ENCODE assay signal across 16 mouse cellular contexts in genomic region chr1:59311292-59311885, GRCm38 (mm10). TPM values are rescaled to one million over a fixed set of nuclear protein-coding genes. Genes with fewer than 3 reads are reported as not detected.
DNase-seq lines count a peak whose midpoint lies in the region; ATAC-seq and TF ChIP-seq lines count a peak whose summit lies in the region.
"Had no signal": no experiment of that assay in that cellular context is flagged by ENCODE, and none has a peak within 500 bp of the region (broad histone marks: within the 10 kb centered on the region; RNA-seq: fewer than 3 reads in every experiment).

No protein-coding gene starts in this region.

- WGBS in hindbrain, embryonic 16.5 days: 49% methylated on average over 5 of the region's 5 CpGs
- 68% methylated on average over 5 of the region's 5 CpGs for WGBS in hindbrain, embryonic 11.5 days
- 59% methylated on average over 5 of the region's 5 CpGs for WGBS in lung, embryonic 14.5 days

- no peaks in the 10 kb centered on the region for H3K9me3 ChIP-seq in hindbrain, embryonic 16.5 days (ENCODE audit: control insufficient read depth, low read length)
- no peaks in the 10 kb centered on the region for H3K9me3 ChIP-seq in hindbrain, embryonic 11.5 days (ENCODE audit: control insufficient read depth, low read length)
- no peaks in the 10 kb centered on the region for H3K9me3 ChIP-seq in lung, embryonic 14.5 days (ENCODE audit: low read depth, low read length)
- H3K9me3 ChIP-seq: embryonic facial prominence, embryonic 15.5 days; intestine, embryonic 15.5 days; neural tube, embryonic 12.5 days had no signal

- no peak for ATAC-seq in hindbrain, embryonic 16.5 days
- no peak for ATAC-seq in hindbrain, embryonic 11.5 days (ENCODE audit: low FRiP score)
- no peak for ATAC-seq in lung, embryonic 14.5 days (ENCODE audit: insufficient read depth)
- ATAC-seq in Patski: no peak
- ATAC-seq: intestine, embryonic 15.5 days had no signal

- peak; percentile 48 for TF ChIP-seq CTCF in lung, embryonic 14.5 days (IDR thresholded peaks at IDR 0.05; ENCODE audit: low read depth)
- TF ChIP-seq CTCF in Patski (IDR thresholded peaks at IDR 0.05): peak; percentile 21

- no peak overlapping the region for H3K9ac ChIP-seq in hindbrain, embryonic 16.5 days (ENCODE audit: low read depth, low read length)
- H3K9ac ChIP-seq in hindbrain, embryonic 11.5 days (ENCODE audit: low read depth, low read length): no peak overlapping the region
- no peak overlapping the region for H3K9ac ChIP-seq in lung, embryonic 14.5 days
- H3K9ac ChIP-seq: embryonic facial prominence, embryonic 15.5 days; intestine, embryonic 15.5 days; liver, embryonic 14.5 days; neural tube, embryonic 12.5 days had no signal

- H3K4me3 ChIP-seq in hindbrain, embryonic 16.5 days (ENCODE audit: low read length): no peak overlapping the region
- no peak overlapping the region for H3K4me3 ChIP-seq in hindbrain, embryonic 11.5 days (ENCODE audit: low read depth, low read length)
- no peak overlapping the region for H3K4me3 ChIP-seq in lung, embryonic 14.5 days (ENCODE audit: low read depth, low read length)
- H3K4me3 ChIP-seq: embryonic facial prominence, embryonic 15.5 days; intestine, embryonic 15.5 days; neural tube, embryonic 12.5 days had no signal

- DNase-seq in cerebellum, postnatal 10 days: peak; percentile 59 to 68
- no peak for DNase-seq in cerebellum, adult 8-10 months
- DNase-seq in hindbrain, embryonic 11.5 days (ENCODE audit: low spot score): no peak
- peak; percentile 61 for DNase-seq in lung, embryonic 14.5 days
- no peak for DNase-seq in lung, postnatal 10 days
- no peak for DNase-seq in Patski (ENCODE audit: low read depth, low spot score)
- no peak for DNase-seq in right cerebral cortex, postnatal 4 days
- DNase-seq: heart, adult 18-20 months; heart, postnatal 10 days; kidney, postnatal 36 days; lung, postnatal 4 days had no signal

- POLR2A ChIA-PET in Patski (lab: Charles Lee): no interaction called here

- no peak overlapping the region for H3K4me2 ChIP-seq in hindbrain, embryonic 16.5 days (ENCODE audit: low read length)
- no peak overlapping the region for H3K4me2 ChIP-seq in hindbrain, embryonic 11.5 days (replicated peaks; ENCODE audit: low read depth, low read length)
- H3K4me2 ChIP-seq in lung, embryonic 14.5 days: no peak overlapping the region
- H3K4me2 ChIP-seq: embryonic facial prominence, embryonic 15.5 days; intestine, embryonic 15.5 days; neural tube, embryonic 12.5 days had no signal

- peaks cover 25% of the 10 kb centered on the region for H3K4me1 ChIP-seq in hindbrain, embryonic 16.5 days (ENCODE audit: control insufficient read depth, insufficient read depth, low read depth, low read length)
- H3K4me1 ChIP-seq in hindbrain, embryonic 11.5 days (replicated peaks; ENCODE audit: control insufficient read depth, insufficient read depth, low read length): peaks cover 8% of the 10 kb centered on the region
- H3K4me1 ChIP-seq in lung, embryonic 14.5 days (ENCODE audit: insufficient read depth): peaks cover 12% of the 10 kb centered on the region; the same call in 1 of the 2 replicates

- H3K27me3 ChIP-seq in hindbrain, embryonic 16.5 days (replicated peaks; ENCODE audit: control insufficient read depth, insufficient read depth, low read length): no peaks in the 10 kb centered on the region
- H3K27me3 ChIP-seq in hindbrain, embryonic 11.5 days (ENCODE audit: control insufficient read depth, insufficient read depth, low read length): no peaks in the 10 kb centered on the region
- no peaks in the 10 kb centered on the region for H3K27me3 ChIP-seq in lung, embryonic 14.5 days (ENCODE audit: insufficient read depth, low read length)
- no peaks in the 10 kb centered on the region for H3K27me3 ChIP-seq in Patski
- H3K27me3 ChIP-seq: embryonic facial prominence, embryonic 15.5 days; intestine, embryonic 15.5 days had no signal

- H3K36me3 ChIP-seq in hindbrain, embryonic 16.5 days (ENCODE audit: control insufficient read depth, insufficient read depth, low read length): no peaks in the 10 kb centered on the region
- no peaks in the 10 kb centered on the region for H3K36me3 ChIP-seq in hindbrain, embryonic 11.5 days (ENCODE audit: control insufficient read depth, insufficient read depth, low read length)
- H3K36me3 ChIP-seq in lung, embryonic 14.5 days (ENCODE audit: insufficient read depth): no peaks in the 10 kb centered on the region
- H3K36me3 ChIP-seq: embryonic facial prominence, embryonic 15.5 days; intestine, embryonic 15.5 days; neural tube, embryonic 12.5 days had no signal

- H3K27ac ChIP-seq in hindbrain, embryonic 16.5 days (ENCODE audit: low read depth, low read length): 0 out of 2 replicates have a peak overlapping the region, but pooled peaks have one; percentile 17
- no peak overlapping the region for H3K27ac ChIP-seq in hindbrain, embryonic 11.5 days (ENCODE audit: low read depth, low read length)
- no peak overlapping the region for H3K27ac ChIP-seq in lung, embryonic 14.5 days (ENCODE audit: low read depth)
- H3K27ac ChIP-seq: embryonic facial prominence, embryonic 15.5 days; intestine, embryonic 15.5 days; liver, embryonic 14.5 days; neural tube, embryonic 12.5 days had no signal

- CTCF ChIA-PET in Patski (lab: Charles Lee): interaction anchor here (0.8 to 2.5 kb wide), 9 partner anchors 9 to 312 kb away, joined by 3 to 8 read pairs (median 3); no protein-coding TSS in a partner anchor

- in situ Hi-C loops in Patski (cut with MboI; ENCODE audit: low pct_unique_long_range_greater_than_20kb): no loop called here

RNA-seq across cellular contexts. Expression of gene Cdk15, which starts 54.7 kb away (rescaled TPM):
- 1.4 and 2.0 TPM in 2 replicates for polyA plus RNA-seq in hindbrain, embryonic 16.5 days (2015; fragmentation: Nextera tagmentation; extraction: Ambion mirVana)
- polyA plus RNA-seq in hindbrain, embryonic 11.5 days (2014; fragmentation: Nextera tagmentation; extraction: Ambion mirVana): 1.1 and 1.8 TPM in 2 replicates
- 0.16 TPM in 1 of 2 replicates, not detected in the other for polyA plus RNA-seq in lung, embryonic 14.5 days (2014; fragmentation: Nextera tagmentation; extraction: Ambion mirVana)
- polyA plus RNA-seq in Patski (2021): 7.3 TPM
- polyA plus RNA-seq: liver, embryonic 14.5 days had no signal

Comparison
In these comparisons a context has a peak if more than half of its experiments do, and no peak if none do; other contexts are left out.
1. DNase-seq: peak in cerebellum, postnatal 10 days (2 of 2) and lung, embryonic 14.5 days (single experiment); none in cerebellum, adult 8-10 months (single experiment), hindbrain, embryonic 11.5 days (single experiment), lung, postnatal 10 days (single experiment), Patski (single experiment) and right cerebral cortex, postnatal 4 days (single experiment).